Comparison of ENCODE assay signal across 26 mouse cellular contexts in genomic region chr16:48259519-48259918, GRCm38 (mm10). TPM values are rescaled to one million over a fixed set of nuclear protein-coding genes. Genes with fewer than 3 reads are reported as not detected.
A peak's percentile ranks its signal among the peaks of the same experiment; 100 is the strongest.
DNase-seq lines count a peak whose midpoint lies in the region; ATAC-seq and TF ChIP-seq lines count a peak whose summit lies in the region.
"Had no signal": no experiment of that assay in that cellular context is flagged by ENCODE, and none has a peak within 500 bp of the region (broad histone marks: within the 10 kb centered on the region; RNA-seq: fewer than 3 reads in every experiment).

No protein-coding gene starts in this region.

- no peak overlapping the region for H3K27ac ChIP-seq in heart, embryonic 10.5 days
- H3K27ac ChIP-seq in hindbrain, postnatal 0 days = no peak overlapping the region
- H3K27ac ChIP-seq: embryonic facial prominence, embryonic 10.5 days; embryonic facial prominence, embryonic 12.5 days; forebrain, embryonic 13.5 days; forebrain, embryonic 15.5 days had no signal

- TF ChIP-seq CTCF in G1E (IDR thresholded peaks at IDR 0.05; ENCODE audit: low read depth, low read length) = no peak
- TF ChIP-seq CTCF in hindbrain, postnatal 0 days (IDR thresholded peaks at IDR 0.05; ENCODE audit: low read depth) = no peak

- H3K4me2 ChIP-seq in hindbrain, postnatal 0 days (ENCODE audit: low read depth, low read length) = no peak overlapping the region
- H3K4me2 ChIP-seq: embryonic facial prominence, embryonic 12.5 days; forebrain, embryonic 13.5 days; forebrain, embryonic 15.5 days had no signal

- ATAC-seq in G1E (ENCODE audit: extremely low read depth, insufficient number of reproducible peaks, low FRiP score, poor library complexity, severe bottlenecking) = peak; percentile 74
- ATAC-seq in granulocyte monocyte progenitor cell, adult 5-6 weeks (replicated peaks; ENCODE audit: poor library complexity, severe bottlenecking) = peak; percentile 79
- peak; percentile 49 for ATAC-seq in megakaryocyte, adult 5-6 weeks (ENCODE audit: poor library complexity, severe bottlenecking)
- ATAC-seq in hindbrain, postnatal 0 days = no peak
- ATAC-seq: activated CD4-positive, CD25-positive, alpha-beta regulatory T cell, adult 4 months; forebrain, embryonic 13.5 days; forebrain, embryonic 15.5 days; forebrain, postnatal 0 days; Patski had no signal

- no peak overlapping the region for H3K9ac ChIP-seq in hindbrain, postnatal 0 days (replicated peaks; ENCODE audit: low read length)
- H3K9ac ChIP-seq: embryonic facial prominence, embryonic 12.5 days; forebrain, embryonic 13.5 days; forebrain, embryonic 15.5 days; forebrain, postnatal 0 days had no signal

- no peaks in the 10 kb centered on the region for H3K27me3 ChIP-seq in G1E (ENCODE audit: insufficient read depth, low read length)
- H3K27me3 ChIP-seq in heart, embryonic 10.5 days (ENCODE audit: insufficient read depth, poor library complexity, severe bottlenecking) = no peaks in the 10 kb centered on the region
- H3K27me3 ChIP-seq in hindbrain, postnatal 0 days (ENCODE audit: insufficient read depth, low read length) = no peaks in the 10 kb centered on the region
- H3K27me3 ChIP-seq: embryonic facial prominence, embryonic 12.5 days; forebrain, embryonic 13.5 days; forebrain, embryonic 15.5 days; Patski had no signal

- no peaks in the 10 kb centered on the region for H3K36me3 ChIP-seq in G1E (replicated peaks)
- no peaks in the 10 kb centered on the region for H3K36me3 ChIP-seq in heart, embryonic 10.5 days
- H3K36me3 ChIP-seq in hindbrain, postnatal 0 days (ENCODE audit: insufficient read depth, low read length) = no peaks in the 10 kb centered on the region
- H3K36me3 ChIP-seq: embryonic facial prominence, embryonic 10.5 days; embryonic facial prominence, embryonic 12.5 days; forebrain, embryonic 15.5 days had no signal

- WGBS in heart, embryonic 10.5 days = 89% methylated on average over 4 of the region's 4 CpGs
- WGBS in hindbrain, postnatal 0 days = 91% methylated on average over 4 of the region's 4 CpGs

- no peak for DNase-seq in G1E (ENCODE audit: low spot score)
- no peak for DNase-seq in heart, embryonic 10.5 days (ENCODE audit: low spot score)
- DNase-seq in cerebellum, adult 11-12 months = no peak
- no peak for DNase-seq in B cell, adult 2 months
- no peak for DNase-seq in hindbrain, postnatal 0 days (ENCODE audit: low spot score)
- DNase-seq: adrenal gland, adult 8-10 months; adrenal gland, postnatal 14 days; adrenal gland, postnatal 36 days; cerebellum, adult 18-20 months; cerebellum, adult 8-10 months; cerebellum, adult 9-11 months; cerebellum, postnatal 14 days; cerebellum, postnatal 36 days; forebrain, postnatal 0 days had no signal

- no peaks in the 10 kb centered on the region for H3K9me3 ChIP-seq in G1E (replicated peaks)
- no peaks in the 10 kb centered on the region for H3K9me3 ChIP-seq in heart, embryonic 10.5 days
- H3K9me3 ChIP-seq in hindbrain, postnatal 0 days (ENCODE audit: low read length) = no peaks in the 10 kb centered on the region
- H3K9me3 ChIP-seq: embryonic facial prominence, embryonic 10.5 days; embryonic facial prominence, embryonic 12.5 days; forebrain, embryonic 13.5 days; forebrain, embryonic 15.5 days had no signal

- H3K4me1 ChIP-seq in G1E (ENCODE audit: insufficient read depth, low read depth, low read length) = peaks cover 40% of the 10 kb centered on the region
- H3K4me1 ChIP-seq in heart, embryonic 10.5 days = no peaks in the 10 kb centered on the region
- H3K4me1 ChIP-seq in hindbrain, postnatal 0 days (ENCODE audit: insufficient read depth, low read length) = no peaks in the 10 kb centered on the region
- H3K4me1 ChIP-seq: embryonic facial prominence, embryonic 10.5 days; embryonic facial prominence, embryonic 12.5 days; forebrain, embryonic 13.5 days; forebrain, embryonic 15.5 days had no signal

- H3K4me3 ChIP-seq in G1E (ENCODE audit: low read depth, low read length) = no peak overlapping the region
- H3K4me3 ChIP-seq in heart, embryonic 10.5 days = no peak overlapping the region
- no peak overlapping the region for H3K4me3 ChIP-seq in hindbrain, postnatal 0 days (ENCODE audit: low read length)
- H3K4me3 ChIP-seq: embryonic facial prominence, embryonic 10.5 days; embryonic facial prominence, embryonic 12.5 days; forebrain, embryonic 13.5 days; forebrain, embryonic 15.5 days had no signal

RNA-seq across cellular contexts. Expression of gene Dppa4, which starts 24.0 kb away (rescaled TPM):
- total RNA-seq in G1E (2014; fragmentation: Nextera tagmentation) = 49.6 and 56.4 TPM in 2 replicates
- 73.0 and 83.9 TPM in 2 replicates for total RNA-seq in G1E (2017)
- 10.1 and 12.0 TPM in 2 replicates for polyA plus RNA-seq in G1E (2012)
- total RNA-seq in granulocyte monocyte progenitor cell, adult 5-6 weeks (2014; fragmentation: Nextera tagmentation) = not detected in 2 replicates
- not detected in 2 replicates for total RNA-seq in granulocyte monocyte progenitor cell, adult 5-6 weeks (2017)
- total RNA-seq in megakaryocyte, adult 5-6 weeks (2015) = not detected in 2 replicates
- not detected in 2 replicates for total RNA-seq in megakaryocyte, adult 5-6 weeks (2017)
- not detected in 2 replicates for polyA plus RNA-seq in heart, embryonic 10.5 days (2016; fragmentation: Nextera tagmentation; extraction: Ambion mirVana)
- total RNA-seq in hindbrain, postnatal 0 days (2014; rRNA removed) = not detected in 2 replicates
- not detected in 2 replicates for polyA plus RNA-seq in hindbrain, postnatal 0 days (2015; fragmentation: Nextera tagmentation; extraction: Ambion mirVana)
- total RNA-seq: adrenal gland, adult 18-20 months; adrenal gland, adult 8-10 months; adrenal gland, postnatal 14 days; adrenal gland, postnatal 36 days; forebrain, postnatal 0 days had no signal
- polyA plus RNA-seq: activated CD4-positive, CD25-positive, alpha-beta regulatory T cell, adult 4 months; cortical plate, adult 2 months; embryonic facial prominence, embryonic 10.5 days; embryonic facial prominence, embryonic 12.5 days; embryonic facial prominence, embryonic 14.5 days; forebrain, embryonic 11.5 days; forebrain, embryonic 13.5 days; forebrain, embryonic 15.5 days; forebrain, postnatal 0 days; Patski had no signal

RNA-seq across cellular contexts. Expression of gene Dppa2, which starts 44.2 kb away (rescaled TPM):
- 0.39 and 0.83 TPM in 2 replicates for total RNA-seq in G1E (2014; fragmentation: Nextera tagmentation)
- total RNA-seq in G1E (2017) = 0.06 and 0.11 TPM in 2 replicates
- polyA plus RNA-seq in G1E (2012) = not detected in 2 replicates
- total RNA-seq in granulocyte monocyte progenitor cell, adult 5-6 weeks (2014; fragmentation: Nextera tagmentation) = not detected in 2 replicates
- not detected in 2 replicates for total RNA-seq in granulocyte monocyte progenitor cell, adult 5-6 weeks (2017)
- total RNA-seq in megakaryocyte, adult 5-6 weeks (2015) = not detected in 2 replicates
- total RNA-seq in megakaryocyte, adult 5-6 weeks (2017) = not detected in 2 replicates
- not detected in 2 replicates for polyA plus RNA-seq in heart, embryonic 10.5 days (2016; fragmentation: Nextera tagmentation; extraction: Ambion mirVana)
- total RNA-seq in hindbrain, postnatal 0 days (2014; rRNA removed) = 0.26 TPM in 1 of 2 replicates, not detected in the other
- 0.11 TPM in 1 of 2 replicates, not detected in the other for polyA plus RNA-seq in hindbrain, postnatal 0 days (2015; fragmentation: Nextera tagmentation; extraction: Ambion mirVana)
- total RNA-seq: adrenal gland, adult 18-20 months; adrenal gland, adult 8-10 months; adrenal gland, postnatal 14 days; adrenal gland, postnatal 36 days; forebrain, postnatal 0 days had no signal
- polyA plus RNA-seq: activated CD4-positive, CD25-positive, alpha-beta regulatory T cell, adult 4 months; cortical plate, adult 2 months; embryonic facial prominence, embryonic 10.5 days; embryonic facial prominence, embryonic 12.5 days; embryonic facial prominence, embryonic 14.5 days; forebrain, embryonic 11.5 days; forebrain, embryonic 13.5 days; forebrain, embryonic 15.5 days; forebrain, postnatal 0 days; Patski had no signal

Comparison
In these comparisons a context has a peak if more than half of its experiments do, and no peak if none do; other contexts are left out.
1. RNA of gene Dppa4, which starts 24.0 kb away (total RNA-seq): 49.6 to 83.9 TPM in G1E; not detected in granulocyte monocyte progenitor cell, adult 5-6 weeks, not detected in megakaryocyte, adult 5-6 weeks and not detected in hindbrain, postnatal 0 days; every median in the first group is over 10 times any median in the second.